Mouse (Mus musculus): ENCODE data around the gene Ryk. TPM values are rescaled to one million over a fixed set of nuclear protein-coding genes. Genes with fewer than 3 reads are reported as not detected.

Gene Ryk
- 31.6 and 43.0 TPM in 2 replicates for polyA plus RNA-seq (2014; fragmentation: Nextera tagmentation; extraction: Ambion mirVana)

DNA sequence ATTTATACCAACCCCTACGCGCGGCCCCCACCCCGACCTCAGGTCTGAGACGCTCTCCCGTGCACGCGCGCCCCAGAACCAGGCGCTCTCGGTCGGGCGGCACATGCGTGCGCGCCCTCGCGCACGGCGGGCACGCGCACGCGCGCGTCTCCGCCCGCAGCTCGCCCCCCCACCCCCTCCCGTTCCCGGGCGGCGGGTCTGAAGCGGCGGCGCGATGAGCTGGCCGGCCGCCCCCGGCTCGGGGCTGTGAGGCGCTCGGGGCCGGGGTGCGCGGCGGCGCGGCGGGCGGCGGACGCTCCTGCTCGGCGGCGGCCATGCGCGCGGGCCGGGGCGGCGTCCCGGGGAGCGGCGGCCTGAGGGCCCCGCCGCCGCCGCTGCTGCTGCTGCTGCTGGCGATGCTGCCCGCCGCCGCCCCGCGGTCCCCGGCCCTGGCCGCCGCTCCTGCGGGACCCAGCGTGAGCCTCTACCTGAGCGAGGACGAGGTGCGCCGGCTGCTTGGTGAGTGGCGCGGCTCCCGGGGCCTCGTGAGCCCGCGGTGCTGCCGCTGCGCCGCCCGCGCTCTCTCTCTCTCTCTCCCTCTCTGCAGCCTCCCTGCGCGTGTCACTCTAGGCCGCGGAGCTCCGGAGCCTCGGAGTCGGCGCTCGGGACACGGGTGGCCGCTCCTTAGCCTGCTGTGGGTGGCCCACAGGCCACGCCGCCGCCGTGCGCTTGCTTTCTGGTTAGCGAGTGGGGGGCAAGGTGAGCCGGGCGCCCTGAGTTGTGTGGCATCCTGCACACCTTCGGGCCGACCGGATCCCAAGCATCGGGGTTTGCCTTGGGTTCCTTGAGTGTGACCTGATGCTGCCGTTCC, at the start of gene Ryk:
Gene Ryk (plus strand): TSS at position 176 of the 850 bp plus-strand sequence.
- H3K4me1 ChIP-seq (ENCODE audit: control insufficient read depth, insufficient read depth, low read length) = peaks cover 34% of the 10 kb centered on the region
- H3K4me2 ChIP-seq (ENCODE audit: low read depth, severe bottlenecking) = peak within 1 kb of the TSS; percentile 60
- DNase-seq (ENCODE audit: low spot score) = peak; percentile 82
- H3K36me3 ChIP-seq (ENCODE audit: control insufficient read depth, insufficient read depth, low read length) = no peaks in the 10 kb centered on the region
- peak within 1 kb of the TSS; percentile 97 for H3K9ac ChIP-seq (ENCODE audit: low read length)
- ATAC-seq (ENCODE audit: insufficient number of reproducible peaks, low FRiP score, low TSS enrichment, low read depth) = peak; percentile 73
- H3K9me3 ChIP-seq (ENCODE audit: control insufficient read depth, low read length) = no peaks in the 10 kb centered on the region
- H3K4me3 ChIP-seq (ENCODE audit: low read depth, low read length) = peak within 1 kb of the TSS; percentile 97
- no peaks in the 10 kb centered on the region for H3K27me3 ChIP-seq (ENCODE audit: control insufficient read depth, insufficient read depth, low read length)
- WGBS = under 1% methylated on average over 90 of the region's 119 CpGs
- H3K27ac ChIP-seq (replicated peaks; ENCODE audit: low read depth, low read length) = peak within 1 kb of the TSS; percentile 87

DNA sequence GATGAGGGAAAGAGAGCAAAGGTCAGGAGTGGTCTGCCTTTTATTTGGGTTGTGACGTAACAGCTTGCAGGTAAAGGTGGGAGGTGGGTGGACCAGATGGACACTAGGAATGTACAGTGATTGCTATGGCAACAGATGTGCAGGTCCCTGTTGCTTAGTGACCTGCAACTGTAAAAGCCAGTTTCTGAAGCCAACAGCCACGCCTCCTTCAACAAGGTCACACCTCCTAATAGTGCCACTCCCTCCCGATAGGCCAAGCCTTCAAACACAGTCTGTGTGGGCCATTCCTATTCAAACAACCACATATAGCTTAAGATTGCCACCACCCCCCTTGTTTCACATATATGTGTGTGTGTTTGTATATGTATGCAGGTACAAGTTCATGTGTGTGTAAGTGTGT, 45.2 kb upstream of the Ryk start:
- DNase-seq (ENCODE audit: low spot score) (no peak), ATAC-seq (ENCODE audit: insufficient number of reproducible peaks, low FRiP score, low TSS enrichment, low read depth) (no peak)
- Histone ChIP-seq H3K27me3 (ENCODE audit: control insufficient read depth, insufficient read depth, low read length) (no peaks in the 10 kb centered on the region), H3K4me2 (ENCODE audit: low read depth, severe bottlenecking) (no peak overlapping the region), H3K27ac (replicated peaks; ENCODE audit: low read depth, low read length) (no peak overlapping the region), H3K4me1 (ENCODE audit: control insufficient read depth, insufficient read depth, low read length) (no peaks in the 10 kb centered on the region), H3K36me3 (ENCODE audit: control insufficient read depth, insufficient read depth, low read length) (no peaks in the 10 kb centered on the region), H3K9me3 (ENCODE audit: control insufficient read depth, low read length) (no peaks in the 10 kb centered on the region), H3K9ac (ENCODE audit: low read length) (no peak overlapping the region), H3K4me3 (ENCODE audit: low read depth, low read length) (no peak overlapping the region)
- 59% methylated on average over 3 of the region's 3 CpGs for WGBS

DNA sequence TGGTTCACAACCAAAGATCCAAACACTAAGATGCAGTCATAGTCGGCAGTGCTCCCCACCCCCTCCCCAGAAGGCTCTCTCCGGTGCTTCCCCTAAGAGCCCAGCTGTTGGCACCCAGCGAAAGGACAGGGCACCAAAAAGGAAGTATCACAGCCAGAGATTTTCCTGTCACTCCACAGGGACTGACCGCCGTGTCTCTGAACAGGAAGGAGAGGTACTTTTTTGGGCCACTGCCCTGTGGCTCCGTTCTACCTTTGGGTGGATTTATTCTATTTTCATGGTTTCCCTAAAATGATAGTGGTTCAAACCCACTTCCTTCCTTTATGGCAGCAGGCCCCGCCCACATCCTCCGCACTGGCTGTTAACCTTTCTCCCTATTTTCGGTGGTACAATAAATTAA, 42.9 kb upstream of the Ryk start:
- Histone ChIP-seq H3K4me2 (ENCODE audit: low read depth, severe bottlenecking) (no peak overlapping the region), H3K9me3 (ENCODE audit: control insufficient read depth, low read length) (no peaks in the 10 kb centered on the region), H3K9ac (ENCODE audit: low read length) (no peak overlapping the region), H3K4me3 (ENCODE audit: low read depth, low read length) (no peak overlapping the region), H3K4me1 (ENCODE audit: control insufficient read depth, insufficient read depth, low read length) (no peaks in the 10 kb centered on the region), H3K27ac (replicated peaks; ENCODE audit: low read depth, low read length) (no peak overlapping the region), H3K36me3 (ENCODE audit: control insufficient read depth, insufficient read depth, low read length) (no peaks in the 10 kb centered on the region), H3K27me3 (ENCODE audit: control insufficient read depth, insufficient read depth, low read length) (no peaks in the 10 kb centered on the region)
- ATAC-seq (ENCODE audit: insufficient number of reproducible peaks, low FRiP score, low TSS enrichment, low read depth) = no peak
- DNase-seq (ENCODE audit: low spot score) = no peak
- WGBS = 57% methylated on average over 9 of the region's 9 CpGs

DNA sequence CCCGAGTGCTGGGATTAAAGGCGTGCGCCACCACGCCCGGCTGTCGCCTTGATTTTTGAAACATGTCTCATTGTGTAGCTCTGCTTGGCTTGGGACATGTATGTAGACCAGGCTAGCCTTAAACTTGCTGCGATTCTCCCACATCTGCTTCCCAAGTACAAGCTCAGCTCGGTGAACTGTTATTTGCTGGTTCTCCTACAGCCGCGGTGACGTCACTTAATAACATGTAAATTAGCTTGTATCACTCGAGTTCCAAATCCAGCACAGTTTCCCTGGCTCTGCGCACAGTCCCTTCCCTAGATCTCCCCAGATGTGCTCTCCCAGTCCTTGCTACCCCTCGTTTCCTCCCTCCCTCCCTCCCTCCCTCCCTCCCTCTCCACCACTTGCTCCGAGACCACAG, 41.9 kb upstream of the Ryk start:
- H3K4me2 ChIP-seq (ENCODE audit: low read depth, severe bottlenecking) = no peak overlapping the region
- H3K27ac ChIP-seq (replicated peaks; ENCODE audit: low read depth, low read length) = no peak overlapping the region
- H3K27me3 ChIP-seq (ENCODE audit: control insufficient read depth, insufficient read depth, low read length) = no peaks in the 10 kb centered on the region
- no peaks in the 10 kb centered on the region for H3K4me1 ChIP-seq (ENCODE audit: control insufficient read depth, insufficient read depth, low read length)
- DNase-seq (ENCODE audit: low spot score) (no peak), ATAC-seq (ENCODE audit: insufficient number of reproducible peaks, low FRiP score, low TSS enrichment, low read depth) (no peak)
- WGBS = 74% methylated on average over 14 of the region's 15 CpGs
- no peaks in the 10 kb centered on the region for H3K9me3 ChIP-seq (ENCODE audit: control insufficient read depth, low read length)
- H3K9ac ChIP-seq (ENCODE audit: low read length) = no peak overlapping the region
- H3K36me3 ChIP-seq (ENCODE audit: control insufficient read depth, insufficient read depth, low read length) = no peaks in the 10 kb centered on the region
- no peak overlapping the region for H3K4me3 ChIP-seq (ENCODE audit: low read depth, low read length)

DNA sequence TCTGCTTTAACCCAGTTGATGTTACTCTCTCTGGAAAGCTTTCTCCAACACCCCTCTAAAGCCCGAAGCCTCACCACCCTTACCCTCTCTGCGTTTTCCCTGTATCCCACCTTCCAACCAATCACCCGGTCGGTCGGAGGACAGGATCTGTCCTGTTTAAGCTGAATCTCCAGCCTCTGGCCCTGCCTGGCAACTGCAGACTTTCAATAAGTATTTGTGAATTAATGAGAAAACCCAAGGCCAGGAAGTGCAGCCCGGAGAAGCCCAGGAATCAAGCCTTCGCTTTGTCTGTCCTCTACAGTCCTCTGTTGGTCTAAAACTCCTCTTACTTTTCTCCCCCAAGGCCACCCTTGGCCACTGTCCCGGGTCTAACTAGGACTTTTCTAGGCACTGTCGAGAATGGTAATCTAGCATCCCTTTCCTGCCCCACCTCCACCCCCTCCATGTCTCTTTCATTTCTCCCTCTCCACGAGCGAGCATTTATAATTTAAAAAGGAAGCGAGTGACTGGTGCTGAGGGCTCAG, 41.4 kb upstream of the Ryk start:
- H3K27me3 ChIP-seq (ENCODE audit: control insufficient read depth, insufficient read depth, low read length) = no peaks in the 10 kb centered on the region
- H3K4me2 ChIP-seq (ENCODE audit: low read depth, severe bottlenecking) = no peak overlapping the region
- H3K9ac ChIP-seq (ENCODE audit: low read length) = no peak overlapping the region
- 70% methylated on average over 12 of the region's 12 CpGs for WGBS
- ATAC-seq (ENCODE audit: insufficient number of reproducible peaks, low FRiP score, low TSS enrichment, low read depth) (no peak), DNase-seq (ENCODE audit: low spot score) (no peak)
- no peaks in the 10 kb centered on the region for H3K36me3 ChIP-seq (ENCODE audit: control insufficient read depth, insufficient read depth, low read length)
- H3K4me1 ChIP-seq (ENCODE audit: control insufficient read depth, insufficient read depth, low read length) = no peaks in the 10 kb centered on the region
- no peaks in the 10 kb centered on the region for H3K9me3 ChIP-seq (ENCODE audit: control insufficient read depth, low read length)
- H3K4me3 ChIP-seq (ENCODE audit: low read depth, low read length) = no peak overlapping the region
- H3K27ac ChIP-seq (replicated peaks; ENCODE audit: low read depth, low read length) = no peak overlapping the region

DNA sequence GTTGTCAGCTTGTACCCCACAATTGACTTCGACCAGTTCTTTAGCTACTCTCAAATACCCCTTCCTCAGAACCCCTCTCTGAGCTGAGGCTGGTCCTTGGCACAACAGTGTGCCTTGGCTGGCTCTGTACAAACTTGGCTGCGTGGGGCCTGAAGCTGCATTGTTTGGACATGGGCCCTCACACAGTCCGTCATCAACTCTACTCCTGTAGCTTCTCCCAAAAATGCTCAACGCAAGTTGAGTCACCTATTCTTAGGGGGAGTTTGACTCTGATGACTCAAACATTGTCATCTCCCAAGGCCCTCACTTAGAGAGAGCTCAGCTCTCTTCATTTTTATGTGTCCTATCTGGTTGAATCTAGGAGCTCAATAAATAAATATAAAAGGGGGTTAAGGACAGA, 36.3 kb upstream of the Ryk start:
- H3K4me1 ChIP-seq (ENCODE audit: control insufficient read depth, insufficient read depth, low read length) = no peaks in the 10 kb centered on the region
- no peak overlapping the region for H3K4me2 ChIP-seq (ENCODE audit: low read depth, severe bottlenecking)
- no peak overlapping the region for H3K9ac ChIP-seq (ENCODE audit: low read length)
- no peaks in the 10 kb centered on the region for H3K27me3 ChIP-seq (ENCODE audit: control insufficient read depth, insufficient read depth, low read length)
- DNase-seq (ENCODE audit: low spot score) = no peak
- no peak overlapping the region for H3K27ac ChIP-seq (replicated peaks; ENCODE audit: low read depth, low read length)
- no peak overlapping the region for H3K4me3 ChIP-seq (ENCODE audit: low read depth, low read length)
- no peak for ATAC-seq (ENCODE audit: insufficient number of reproducible peaks, low FRiP score, low TSS enrichment, low read depth)
- H3K36me3 ChIP-seq (ENCODE audit: control insufficient read depth, insufficient read depth, low read length) = no peaks in the 10 kb centered on the region
- no peaks in the 10 kb centered on the region for H3K9me3 ChIP-seq (ENCODE audit: control insufficient read depth, low read length)
- 84% methylated on average over 4 of the region's 4 CpGs for WGBS

DNA sequence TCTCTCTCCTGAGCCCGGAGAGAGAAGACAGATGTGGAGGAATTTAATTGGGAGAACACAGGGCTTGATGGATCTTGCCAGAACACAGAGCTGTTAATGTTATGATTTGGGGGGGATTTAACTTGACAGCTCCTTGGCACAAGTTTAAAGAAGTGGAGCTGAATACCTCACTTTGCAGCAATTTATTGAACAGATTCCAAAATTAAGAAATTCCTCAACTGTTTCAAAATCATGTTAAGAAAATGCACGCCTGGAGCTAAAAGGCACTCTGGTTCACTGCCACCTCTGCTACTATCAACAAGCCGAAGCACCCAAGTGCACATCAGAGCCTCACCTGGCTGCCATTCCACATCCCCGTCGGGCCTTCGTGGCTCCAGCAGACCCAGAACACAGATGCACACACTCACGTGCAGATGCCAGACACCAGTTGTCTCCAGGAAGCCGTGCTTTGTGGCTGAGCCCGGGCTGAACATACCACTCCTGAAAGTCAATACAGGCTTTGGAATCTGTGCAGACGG, 28.6 kb upstream of the Ryk start:
- Histone ChIP-seq H3K36me3 (ENCODE audit: control insufficient read depth, insufficient read depth, low read length) (no peaks in the 10 kb centered on the region), H3K27ac (replicated peaks; ENCODE audit: low read depth, low read length) (no peak overlapping the region), H3K9me3 (ENCODE audit: control insufficient read depth, low read length) (no peaks in the 10 kb centered on the region), H3K4me2 (ENCODE audit: low read depth, severe bottlenecking) (no peak overlapping the region), H3K9ac (ENCODE audit: low read length) (no peak overlapping the region), H3K4me1 (ENCODE audit: control insufficient read depth, insufficient read depth, low read length) (no peaks in the 10 kb centered on the region), H3K27me3 (ENCODE audit: control insufficient read depth, insufficient read depth, low read length) (no peaks in the 10 kb centered on the region), H3K4me3 (ENCODE audit: low read depth, low read length) (no peak overlapping the region)
- DNase-seq (ENCODE audit: low spot score) = no peak
- WGBS = 84% methylated on average over 10 of the region's 10 CpGs
- ATAC-seq (ENCODE audit: insufficient number of reproducible peaks, low FRiP score, low TSS enrichment, low read depth) = no peak

DNA sequence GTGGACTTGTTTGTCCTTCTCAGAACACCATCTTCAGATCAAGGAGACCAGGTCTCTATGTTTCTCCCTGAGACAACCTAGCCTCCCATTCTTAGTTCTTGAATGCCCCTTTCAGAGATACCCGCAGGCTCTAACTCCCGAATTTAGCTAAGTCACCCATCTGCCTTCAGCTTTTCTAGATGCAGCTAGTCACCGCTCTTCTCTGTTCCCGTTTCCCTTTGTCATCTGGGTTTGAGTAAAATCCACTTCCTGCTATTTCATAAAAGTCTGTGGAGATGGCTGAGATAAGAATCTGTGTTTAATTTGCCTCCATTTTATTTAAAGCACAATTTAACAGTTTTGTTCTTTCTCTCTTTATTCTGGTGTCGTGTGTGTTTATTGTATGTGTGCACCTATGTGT, 23.5 kb upstream of the Ryk start:
- H3K9ac ChIP-seq (ENCODE audit: low read length) = no peak overlapping the region
- no peaks in the 10 kb centered on the region for H3K9me3 ChIP-seq (ENCODE audit: control insufficient read depth, low read length)
- no peaks in the 10 kb centered on the region for H3K36me3 ChIP-seq (ENCODE audit: control insufficient read depth, insufficient read depth, low read length)
- ATAC-seq (ENCODE audit: insufficient number of reproducible peaks, low FRiP score, low TSS enrichment, low read depth) (no peak), DNase-seq (ENCODE audit: low spot score) (no peak)
- H3K27ac ChIP-seq (replicated peaks; ENCODE audit: low read depth, low read length) = no peak overlapping the region
- no peak overlapping the region for H3K4me3 ChIP-seq (ENCODE audit: low read depth, low read length)
- no peak overlapping the region for H3K4me2 ChIP-seq (ENCODE audit: low read depth, severe bottlenecking)
- H3K4me1 ChIP-seq (ENCODE audit: control insufficient read depth, insufficient read depth, low read length) = no peaks in the 10 kb centered on the region
- 74% methylated on average over 5 of the region's 5 CpGs for WGBS
- no peaks in the 10 kb centered on the region for H3K27me3 ChIP-seq (ENCODE audit: control insufficient read depth, insufficient read depth, low read length)
